Mouse (Mus musculus) erythroblast, embryonic 14.5 days (primary cell): ENCODE data around the gene Rmnd5b. TPM values are rescaled to one million over a fixed set of nuclear protein-coding genes. Genes with fewer than 3 reads are reported as not detected.

Experiments used
- H3K27me3 ChIP-seq: 2 replicates; pipeline ENCODE4 v1.6.1; 2012; ENCODE audit warnings: inconsistent platforms; ENCODE audit not compliant: control insufficient read depth
- H3K36me3 ChIP-seq: 2 replicates; pipeline ENCODE4 v1.6.1; 2012; ENCODE audit warnings: mild to moderate bottlenecking, inconsistent platforms; ENCODE audit not compliant: control insufficient read depth
- H3K4me1 ChIP-seq: 2 replicates; pipeline ENCODE4 v1.6.1; 2012; ENCODE audit warnings: inconsistent platforms; ENCODE audit not compliant: control insufficient read depth
- H3K4me3 ChIP-seq: replicated peaks from 2 replicates; pipeline ENCODE3; 2012; ENCODE audit warnings: moderate library complexity, mild to moderate bottlenecking, inconsistent platforms
- H3K9me3 ChIP-seq: 2 replicates; pipeline ENCODE4 v1.6.1; 2012; ENCODE audit warnings: low read length, inconsistent platforms, mixed read lengths; ENCODE audit not compliant: control insufficient read depth
- GATA1 ChIP-seq: IDR thresholded peaks from 2 replicates; pipeline ENCODE4 v1.6.1; 2012; ENCODE audit warnings: low read length, inconsistent platforms, mixed read lengths
- TAL1 ChIP-seq: IDR thresholded peaks from 3 replicates; pipeline ENCODE4 v1.6.1; 2012; ENCODE audit warnings: low read length, inconsistent platforms, mixed read lengths
- polyA plus RNA-seq: library from polyadenylated mRNA; stranded (reverse); fragments of >175 nt; gene quantifications from 2 replicates; pipeline ENCODE4 v1.2.3, GENCODE M21; 2012

Rmnd5b gene
- polyA plus RNA-seq, 1 experiment: 1.4 TPM

DNA sequence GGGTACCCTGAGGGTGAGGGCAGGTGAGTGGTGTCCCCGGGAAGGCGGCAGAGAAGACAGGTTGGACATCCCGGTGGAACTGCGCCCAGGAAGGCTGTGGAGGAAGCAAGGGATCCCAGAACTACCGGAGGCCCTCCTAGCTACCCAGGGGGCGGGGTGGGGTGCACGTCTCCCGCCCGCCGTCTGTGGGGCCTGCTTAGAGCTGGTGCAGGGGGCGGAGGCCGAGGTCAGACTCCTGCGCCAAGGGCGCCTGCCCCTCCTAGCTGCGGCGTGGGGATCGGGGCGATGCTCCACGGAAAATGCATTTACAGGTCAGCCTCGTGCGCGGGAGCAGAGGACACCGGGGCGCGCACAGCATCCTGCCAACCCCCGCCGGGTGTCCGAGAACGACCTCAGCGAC lies 14.6 kb upstream of the Rmnd5b start:
- H3K27me3 ChIP-seq: peaks cover 61% of the 10 kb centered on the region
- H3K36me3 ChIP-seq: no peaks in the 10 kb centered on the region; the same call in 1 of the 2 replicates
- peaks cover 3% of the 10 kb centered on the region; the same call in 1 of the 2 replicates for H3K9me3 ChIP-seq
- TF ChIP-seq TAL1 (no peak), GATA1 (no peak)
- H3K4me3 ChIP-seq: peak overlapping the region; percentile 60
- peaks cover 24% of the 10 kb centered on the region for H3K4me1 ChIP-seq

DNA sequence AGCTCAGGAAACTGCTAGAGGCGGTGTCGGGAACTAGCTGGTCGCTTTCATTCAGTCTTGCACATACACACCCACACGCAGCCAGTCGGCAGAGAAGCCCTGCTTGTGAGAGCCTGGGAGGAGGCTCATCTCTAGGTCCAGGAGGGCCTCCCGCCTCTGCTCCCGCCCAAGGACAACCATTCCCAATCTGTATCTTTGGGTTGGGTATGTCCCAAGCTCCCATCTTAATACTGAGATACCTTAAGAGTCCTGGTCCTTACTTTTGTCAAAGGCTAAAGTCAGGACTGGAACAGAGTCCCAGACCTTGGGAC lies 14.1 kb upstream of the Rmnd5b start:
- H3K4me3 ChIP-seq: peak overlapping the region; percentile 60
- peaks cover 3% of the 10 kb centered on the region; the same call in 1 of the 2 replicates for H3K9me3 ChIP-seq
- H3K36me3 ChIP-seq: no peaks in the 10 kb centered on the region; the same call in 1 of the 2 replicates
- peaks cover 61% of the 10 kb centered on the region for H3K27me3 ChIP-seq
- TF ChIP-seq GATA1: no peak
- no peak for TF ChIP-seq TAL1
- H3K4me1 ChIP-seq: peaks cover 24% of the 10 kb centered on the region

DNA sequence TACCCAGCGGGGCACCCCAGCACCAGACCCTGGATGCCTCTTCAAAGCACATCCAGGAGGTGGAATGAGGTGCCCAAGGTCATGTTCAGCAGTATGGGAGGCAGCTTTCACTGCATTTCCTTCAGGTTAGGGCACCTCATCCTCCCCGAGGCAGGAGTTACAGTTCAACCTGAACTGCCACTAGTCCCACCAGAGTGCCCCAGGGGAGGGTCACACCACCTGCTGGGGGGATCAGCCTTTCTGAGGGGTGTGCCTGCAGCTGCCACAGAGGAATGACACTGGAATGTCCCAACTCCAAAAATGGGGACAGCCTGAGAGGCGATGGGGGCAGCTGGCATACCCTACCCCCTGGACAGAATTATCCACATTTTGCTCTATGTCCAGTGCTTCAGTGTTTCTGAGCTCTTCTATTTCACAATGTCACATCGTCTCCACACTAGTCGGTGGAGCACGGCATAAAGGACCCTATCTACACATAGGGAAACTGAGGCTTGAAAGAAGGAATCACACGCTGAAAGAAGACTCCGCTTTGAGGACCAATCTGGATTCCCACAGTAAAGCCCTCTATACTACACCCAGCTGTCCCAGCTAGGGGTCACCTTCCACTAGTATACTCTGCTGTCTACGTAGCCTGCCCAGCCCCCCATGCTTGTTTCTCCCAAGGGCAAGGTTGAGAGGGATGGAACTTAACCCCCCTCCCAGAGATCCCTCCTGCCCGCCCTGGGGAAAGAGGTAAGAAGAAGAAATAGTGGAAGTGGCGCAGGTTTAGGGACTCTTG lies 13.6 kb upstream of the Rmnd5b start:
- H3K4me3 ChIP-seq: no peak overlapping the region

DNA sequence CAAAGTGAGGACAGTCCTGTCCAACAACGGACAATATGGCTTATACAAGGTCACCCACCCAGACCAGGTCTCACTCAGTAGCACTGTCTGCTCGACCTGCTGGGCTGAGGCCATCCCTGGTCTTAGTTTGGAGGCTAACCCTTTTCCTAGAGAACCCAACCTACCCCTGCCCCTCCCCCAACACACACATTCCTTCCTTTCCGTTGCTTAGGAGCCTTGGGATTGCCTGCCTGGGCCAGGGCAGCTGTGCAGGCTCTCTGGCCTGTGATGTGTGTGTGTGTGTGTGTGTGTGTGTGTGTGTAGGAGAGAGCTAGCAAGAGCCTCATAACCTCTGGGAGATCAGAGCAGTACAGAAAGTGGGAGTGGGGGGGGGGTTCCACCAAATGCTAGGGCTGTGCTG lies 12.9 kb upstream of the Rmnd5b start:
- H3K4me1 ChIP-seq: peaks cover 26% of the 10 kb centered on the region

More for the DNA sequence above, 13.6 kb upstream of the Rmnd5b start:
- no peak for TF ChIP-seq GATA1
- no peak for TF ChIP-seq TAL1
- H3K36me3 ChIP-seq: no peaks in the 10 kb centered on the region
- H3K4me1 ChIP-seq: peaks cover 24% of the 10 kb centered on the region
- peaks cover 3% of the 10 kb centered on the region; the same call in 1 of the 2 replicates for H3K9me3 ChIP-seq
- H3K27me3 ChIP-seq: peaks cover 61% of the 10 kb centered on the region

DNA sequence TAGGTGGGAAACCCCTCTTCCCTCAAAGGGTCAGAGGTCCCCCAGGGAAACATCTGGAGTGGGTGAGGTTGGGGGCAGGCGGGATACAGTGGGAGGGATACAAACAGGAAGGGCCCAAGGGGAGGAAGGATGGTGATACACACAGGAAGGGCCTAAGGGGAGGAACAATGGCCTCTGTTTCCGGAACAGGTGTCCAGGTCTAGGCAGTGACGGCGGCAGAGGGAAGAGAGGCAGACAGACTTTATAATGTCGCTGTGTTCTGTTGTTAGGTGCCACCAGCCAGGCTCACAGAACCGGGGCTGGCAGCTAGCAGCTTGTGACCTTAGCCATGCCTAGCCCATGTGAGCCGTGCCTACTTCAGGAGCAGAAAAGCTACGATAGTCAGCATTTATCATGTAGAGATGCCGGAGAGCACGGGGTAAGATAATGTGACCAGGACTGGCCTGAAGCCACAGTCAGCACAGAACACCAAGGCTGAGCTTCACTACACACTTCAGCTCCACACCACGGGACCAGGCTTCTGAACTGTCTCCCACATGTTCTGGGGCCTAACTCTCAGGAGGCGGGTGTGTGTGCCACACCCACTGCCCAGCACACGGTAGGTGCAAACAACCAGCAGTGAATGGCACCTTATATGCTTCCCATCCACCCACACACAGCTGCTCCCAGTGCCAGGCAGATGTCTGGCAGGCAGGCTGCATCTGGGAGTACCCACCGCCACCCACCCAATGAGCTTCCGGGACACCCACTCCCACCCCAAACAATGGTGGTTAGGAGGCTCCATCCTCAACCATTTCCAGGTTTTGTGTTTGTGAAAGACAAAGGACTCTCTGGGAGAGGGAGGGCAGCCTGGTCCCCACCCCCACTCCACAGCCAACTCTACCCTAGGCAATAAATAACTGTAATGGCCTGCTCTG lies 11.3 kb upstream of the Rmnd5b start:
- H3K4me3 ChIP-seq: no peak overlapping the region
- peaks cover 45% of the 10 kb centered on the region for H3K27me3 ChIP-seq
- TF ChIP-seq TAL1 (no peak), GATA1 (no peak)
- peaks cover 2% of the 10 kb centered on the region; the same call in 1 of the 2 replicates for H3K36me3 ChIP-seq
- peaks cover 3% of the 10 kb centered on the region; the same call in 1 of the 2 replicates for H3K9me3 ChIP-seq
- H3K4me1 ChIP-seq: peaks cover 32% of the 10 kb centered on the region

More for the DNA sequence above, 12.9 kb upstream of the Rmnd5b start:
- H3K27me3 ChIP-seq: peaks cover 55% of the 10 kb centered on the region
- H3K4me3 ChIP-seq: no peak overlapping the region
- TF ChIP-seq TAL1 (no peak), GATA1 (no peak)
- H3K36me3 ChIP-seq: no peaks in the 10 kb centered on the region; the same call in 1 of the 2 replicates
- H3K9me3 ChIP-seq: peaks cover 3% of the 10 kb centered on the region; the same call in 1 of the 2 replicates

DNA sequence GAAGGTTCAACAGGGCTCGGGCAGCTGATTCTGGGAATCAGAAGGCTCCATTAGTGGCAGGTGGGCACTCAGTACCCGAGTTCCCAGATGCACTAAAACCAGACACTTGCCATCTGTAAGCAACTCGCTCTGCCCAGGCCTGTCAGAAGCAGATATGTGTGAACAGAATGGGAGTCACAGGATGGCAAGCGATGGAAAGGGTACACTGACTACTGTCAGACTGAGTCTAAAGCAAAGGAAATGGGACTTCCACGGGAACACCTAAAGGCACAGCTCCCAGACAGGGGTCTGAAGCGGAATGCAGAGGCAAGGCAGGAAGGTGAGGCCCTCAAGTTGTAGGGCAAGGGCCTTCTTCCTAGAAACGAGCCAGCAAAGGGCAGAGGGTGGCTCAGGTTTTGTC lies 10.5 kb upstream of the Rmnd5b start:
- TF ChIP-seq TAL1 (no peak), GATA1 (no peak)
- Histone ChIP-seq H3K4me1 (peaks cover 32% of the 10 kb centered on the region), H3K4me3 (no peak overlapping the region), H3K9me3 (no peaks in the 10 kb centered on the region; the same call in 1 of the 2 replicates), H3K36me3 (peaks cover 2% of the 10 kb centered on the region; the same call in 1 of the 2 replicates), H3K27me3 (peaks cover 38% of the 10 kb centered on the region)

DNA sequence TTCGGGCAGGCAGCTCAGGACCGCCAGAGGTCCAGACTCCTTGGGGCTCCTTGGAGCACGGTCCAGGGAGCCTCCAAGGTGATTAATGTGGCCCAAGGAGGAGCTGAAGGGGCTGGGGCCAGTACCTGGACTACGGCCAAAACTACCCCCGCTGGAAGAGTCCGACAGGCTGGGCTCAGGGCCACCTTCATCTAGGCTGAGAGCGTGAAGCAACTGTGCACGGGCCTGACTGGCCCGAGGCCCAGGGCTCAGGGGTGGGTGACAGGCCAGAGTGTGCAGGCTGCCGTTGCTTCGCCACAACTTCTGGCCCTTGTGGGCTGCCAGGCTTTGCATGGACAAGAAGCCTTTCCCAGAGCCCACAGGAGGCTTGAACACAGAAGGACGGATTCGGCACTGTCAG lies 9.6 kb upstream of the Rmnd5b start:
- Histone ChIP-seq H3K4me3 (no peak overlapping the region), H3K27me3 (peaks cover 28% of the 10 kb centered on the region), H3K4me1 (peaks cover 23% of the 10 kb centered on the region), H3K36me3 (peaks cover 2% of the 10 kb centered on the region; the same call in 1 of the 2 replicates), H3K9me3 (no peaks in the 10 kb centered on the region; the same call in 1 of the 2 replicates)
- no peak for TF ChIP-seq GATA1
- no peak for TF ChIP-seq TAL1

DNA sequence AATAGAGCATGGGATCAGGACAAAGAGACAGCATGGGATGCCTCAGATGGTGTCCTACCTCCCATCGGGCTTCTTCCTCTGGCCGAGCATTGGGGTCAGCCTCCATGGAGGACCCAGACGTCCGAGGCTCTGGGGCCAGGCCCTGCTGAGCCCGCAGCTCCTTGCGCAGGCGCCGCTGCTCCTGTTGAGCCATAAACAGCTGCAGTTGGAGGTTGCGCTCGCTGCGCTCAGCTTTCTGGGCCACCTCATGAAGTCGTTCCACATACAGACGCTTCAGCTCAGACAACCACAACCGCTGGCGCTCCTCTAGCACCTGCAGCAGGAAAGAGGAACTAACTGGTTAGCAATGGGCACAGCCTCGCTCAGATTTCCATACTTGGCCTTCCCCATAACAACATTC lies 8.5 kb upstream of the Rmnd5b start:
- Histone ChIP-seq H3K9me3 (no peaks in the 10 kb centered on the region), H3K4me1 (peaks cover 15% of the 10 kb centered on the region), H3K36me3 (peaks cover 2% of the 10 kb centered on the region; the same call in 1 of the 2 replicates), H3K4me3 (no peak overlapping the region), H3K27me3 (peaks cover 18% of the 10 kb centered on the region)
- TF ChIP-seq TAL1: no peak
- TF ChIP-seq GATA1: no peak

DNA sequence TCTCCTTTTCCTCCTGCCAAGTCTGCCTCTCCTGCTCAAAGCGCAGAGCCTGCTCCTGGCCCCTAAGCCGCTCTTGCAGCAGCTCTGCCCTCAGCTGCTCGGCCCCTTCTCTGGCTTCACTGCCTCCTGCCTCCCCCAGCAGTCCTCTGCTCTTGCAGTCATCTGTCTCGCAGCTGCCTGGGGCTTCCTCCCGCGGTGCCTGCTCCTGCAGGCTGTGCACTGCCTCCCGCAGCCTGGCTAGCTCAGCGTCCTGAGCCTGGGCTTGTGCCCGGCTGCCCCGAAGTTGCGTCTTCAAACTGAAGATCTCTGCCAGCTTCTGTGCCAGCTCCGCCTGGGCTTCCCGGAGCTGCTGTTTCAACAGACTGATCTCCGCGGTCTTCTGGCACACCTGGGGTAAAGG lies 8.1 kb upstream of the Rmnd5b start:
- peaks cover 13% of the 10 kb centered on the region for H3K27me3 ChIP-seq
- H3K4me1 ChIP-seq: peaks cover 13% of the 10 kb centered on the region
- TF ChIP-seq GATA1 (no peak), TAL1 (no peak)
- no peak overlapping the region for H3K4me3 ChIP-seq
- H3K36me3 ChIP-seq: peaks cover 2% of the 10 kb centered on the region; the same call in 1 of the 2 replicates
- no peaks in the 10 kb centered on the region for H3K9me3 ChIP-seq
